Mouse (Mus musculus): ENCODE results near the gene Gm20388. TPM values are rescaled to one million over a fixed set of nuclear protein-coding genes. Genes with fewer than 3 reads are reported as not detected.

Gene Gm20388
- total RNA-seq, 1 experiment from 2014 or later: 3.6 TPM

DNA sequence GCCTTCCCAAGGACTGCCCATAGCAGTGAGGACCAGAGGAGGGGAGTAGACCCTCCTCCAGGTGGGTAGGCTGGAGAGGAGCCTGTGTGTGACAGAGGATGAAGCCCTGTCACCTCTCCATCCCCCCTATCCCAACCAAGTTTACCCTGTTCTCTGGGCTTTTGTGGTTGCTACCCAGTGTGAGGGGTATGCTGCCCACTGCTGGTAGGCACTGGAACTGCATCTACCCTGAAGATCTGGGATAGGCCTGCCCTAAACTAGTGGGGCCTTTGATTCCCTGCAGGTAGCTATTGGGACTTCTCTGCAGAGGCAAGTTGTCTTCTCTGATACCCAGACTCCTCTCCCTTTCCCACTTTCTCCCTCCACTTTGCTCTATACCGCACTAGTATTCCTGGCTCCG, 2348.7 kb downstream of the Gm20388 start:
- peak; percentile 76 for DNase-seq

DNA sequence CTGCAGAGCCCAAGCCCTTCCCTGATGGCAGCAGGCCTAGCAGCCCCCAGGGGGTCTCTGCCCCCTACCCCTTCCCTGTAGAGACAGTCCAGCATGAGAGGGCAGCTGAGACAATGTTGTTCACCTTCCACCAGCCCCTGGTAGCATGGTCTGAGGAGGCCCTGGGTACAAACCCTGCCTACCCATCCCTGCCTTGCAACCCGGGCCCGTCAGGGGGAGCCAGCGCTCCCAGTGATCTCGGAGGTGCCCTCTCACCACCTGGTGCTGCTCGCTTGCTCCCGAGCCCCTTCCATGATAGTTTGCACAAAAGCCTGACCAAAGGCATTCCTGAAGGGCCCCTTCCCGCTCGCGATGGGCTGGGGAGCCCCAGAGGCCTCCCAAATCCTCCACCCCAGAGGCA, 2350.1 kb downstream of the Gm20388 start:
- no peak for DNase-seq

DNA sequence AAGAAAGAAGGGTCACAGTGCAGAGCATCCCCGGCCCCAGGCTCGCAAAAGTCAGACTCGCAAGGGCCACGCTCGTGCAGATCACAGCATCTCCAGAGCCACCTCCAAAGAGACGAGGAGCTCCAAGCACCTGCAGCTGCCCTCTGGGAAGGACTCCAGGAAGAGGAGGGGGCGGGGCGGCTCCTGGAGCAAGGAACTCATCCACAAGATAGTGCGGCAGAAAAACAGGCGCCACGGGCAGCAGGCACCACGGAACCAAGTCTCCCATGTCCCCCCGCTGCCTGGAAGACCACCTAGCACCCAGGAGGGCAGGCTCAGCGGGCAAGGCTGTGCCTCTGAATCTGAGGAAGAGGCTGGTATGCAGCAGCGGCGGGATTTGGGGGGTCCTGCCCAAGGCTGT, 2352.2 kb downstream of the Gm20388 start:
- DNase-seq: no peak

DNA sequence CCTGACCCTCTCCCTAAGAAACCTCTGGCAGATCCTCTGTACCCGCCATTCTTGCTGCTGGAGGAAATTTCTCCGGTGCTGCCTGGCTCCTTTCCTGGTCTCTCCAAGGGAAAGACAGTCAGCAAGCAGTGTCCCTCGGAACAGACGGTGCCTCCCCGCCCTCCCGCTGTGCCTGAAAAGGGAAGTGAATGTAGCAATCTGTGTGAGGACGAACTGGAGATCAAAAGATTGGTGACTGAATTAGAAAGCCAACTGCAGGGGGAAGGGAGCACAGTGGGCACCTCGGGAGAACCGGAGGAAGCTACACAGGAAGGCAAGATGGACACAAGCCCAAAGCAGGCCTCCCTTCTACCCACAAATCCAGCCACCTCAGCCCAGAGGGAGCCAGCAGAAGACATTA, 2353.6 kb downstream of the Gm20388 start:
- no peak for DNase-seq

DNA sequence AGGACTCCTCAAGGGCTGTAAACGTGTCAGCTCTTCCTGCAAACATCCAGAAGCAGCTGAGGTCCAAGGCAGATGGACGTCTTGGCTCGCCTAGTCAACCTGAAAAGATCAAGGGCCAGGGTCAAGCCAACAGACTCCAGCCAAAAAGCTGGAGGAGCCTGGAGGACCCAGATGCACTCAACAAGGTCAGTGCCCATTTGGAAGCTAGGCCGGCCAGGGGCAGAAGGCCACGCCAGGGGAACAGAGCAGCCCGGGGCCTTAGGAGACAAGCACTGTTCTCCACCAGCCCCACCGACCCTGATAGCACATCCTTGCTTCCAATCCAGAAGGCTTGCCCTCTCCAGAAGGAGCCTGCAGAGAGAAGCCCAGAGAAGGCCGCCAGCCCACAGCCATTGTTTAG, 2354.9 kb downstream of the Gm20388 start:
- DNase-seq: no peak

DNA sequence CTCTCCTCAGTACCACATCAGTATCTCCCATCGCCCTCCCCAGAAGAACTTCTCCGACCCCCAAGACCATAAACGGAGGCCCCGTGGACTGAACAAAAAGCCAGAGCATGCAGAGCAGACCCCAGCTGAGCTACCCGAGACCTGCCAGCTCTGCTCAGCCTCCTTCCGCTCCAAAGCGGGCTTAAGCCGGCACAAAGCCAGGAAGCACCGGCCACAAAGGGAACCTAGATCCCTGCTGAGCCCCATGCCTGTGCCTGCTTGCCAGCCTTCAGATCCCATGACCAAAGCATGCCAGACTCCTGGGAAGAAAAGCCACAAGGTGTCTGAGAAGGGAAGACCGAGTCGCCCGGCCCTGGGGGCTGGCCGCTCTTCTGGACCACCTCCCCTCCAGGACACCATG, 2356.2 kb downstream of the Gm20388 start:
- DNase-seq: no peak

DNA sequence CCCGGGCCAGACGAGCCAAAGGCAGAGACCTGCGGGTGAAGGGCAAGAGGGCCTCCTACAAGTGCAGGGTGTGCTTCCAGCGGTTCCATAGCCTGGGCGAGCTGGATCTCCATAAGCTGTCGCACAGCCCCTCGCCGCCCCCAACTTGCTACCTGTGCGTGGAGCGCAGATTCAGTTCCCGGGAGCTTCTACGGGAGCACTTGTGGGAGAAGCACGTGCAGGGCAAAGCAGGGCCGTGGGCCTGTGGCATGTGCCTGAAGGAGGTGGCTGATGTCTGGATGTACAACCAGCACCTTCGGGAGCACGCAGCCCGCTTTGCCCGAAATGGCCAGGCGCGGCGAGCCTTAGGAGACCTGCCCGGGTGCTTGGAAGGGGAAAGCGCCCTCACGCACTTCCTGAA, 2358.2 kb downstream of the Gm20388 start:
- DNase-seq: no peak

DNA sequence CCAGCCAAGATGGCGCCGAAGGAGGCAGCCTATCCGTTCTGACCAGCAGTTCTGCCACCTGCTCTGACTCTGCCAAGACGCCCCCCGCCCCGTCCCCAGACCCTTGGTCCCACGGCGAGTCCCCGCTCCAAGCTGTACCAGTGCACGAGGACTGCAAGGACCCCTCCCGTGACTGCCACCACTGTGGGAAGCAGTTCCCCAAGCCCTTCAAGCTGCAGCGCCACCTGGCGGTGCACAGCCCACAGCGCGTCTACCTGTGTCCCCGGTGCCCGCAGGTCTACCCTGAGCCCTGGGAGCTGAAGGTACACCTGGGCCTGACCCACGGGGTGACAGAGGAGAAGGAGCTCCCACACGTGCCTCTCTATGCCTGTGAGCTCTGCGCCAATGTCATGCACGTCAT, 2358.8 kb downstream of the Gm20388 start:
- DNase-seq: peak; percentile 81

DNA sequence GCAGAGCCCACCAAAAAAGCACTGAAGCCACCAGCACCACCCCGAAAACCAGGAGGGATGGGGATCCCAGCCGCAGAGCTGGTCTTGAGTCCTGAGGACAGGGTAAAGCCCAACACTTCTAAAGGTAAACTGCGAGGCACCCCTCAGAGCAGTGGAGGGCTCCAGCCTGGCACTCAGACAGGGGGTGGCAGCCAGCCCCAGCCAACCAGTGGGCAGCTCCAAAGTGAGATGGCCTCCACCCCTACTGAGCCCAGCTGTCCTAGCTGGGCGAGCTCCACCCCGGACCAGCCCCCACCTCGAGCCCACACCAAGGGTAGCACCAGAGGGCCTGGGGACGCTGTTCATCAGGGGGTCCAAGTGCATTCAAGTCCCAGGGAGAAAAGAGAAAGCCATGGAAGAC, 2359.9 kb downstream of the Gm20388 start:
- DNase-seq: no peak

DNA sequence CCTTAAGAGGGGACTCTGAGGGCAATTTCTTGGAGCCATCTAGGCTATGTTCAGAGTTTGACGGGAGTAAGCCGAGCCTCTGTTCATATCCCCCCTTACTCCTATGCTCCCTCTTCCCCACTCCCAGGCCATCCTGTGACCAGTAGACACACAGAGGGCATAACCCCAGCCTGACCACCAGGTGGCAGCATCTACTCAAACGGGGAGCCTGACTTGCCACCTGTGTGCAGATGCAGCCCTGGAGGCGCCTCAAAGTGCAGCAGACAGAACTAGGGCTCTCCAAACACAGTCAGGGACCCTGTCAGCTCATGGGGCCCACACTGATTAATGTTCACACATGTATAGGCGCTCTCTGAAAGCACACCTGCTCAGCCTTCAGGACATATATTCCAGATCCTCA, 2362.5 kb downstream of the Gm20388 start:
- DNase-seq: peak; percentile 88

DNA sequence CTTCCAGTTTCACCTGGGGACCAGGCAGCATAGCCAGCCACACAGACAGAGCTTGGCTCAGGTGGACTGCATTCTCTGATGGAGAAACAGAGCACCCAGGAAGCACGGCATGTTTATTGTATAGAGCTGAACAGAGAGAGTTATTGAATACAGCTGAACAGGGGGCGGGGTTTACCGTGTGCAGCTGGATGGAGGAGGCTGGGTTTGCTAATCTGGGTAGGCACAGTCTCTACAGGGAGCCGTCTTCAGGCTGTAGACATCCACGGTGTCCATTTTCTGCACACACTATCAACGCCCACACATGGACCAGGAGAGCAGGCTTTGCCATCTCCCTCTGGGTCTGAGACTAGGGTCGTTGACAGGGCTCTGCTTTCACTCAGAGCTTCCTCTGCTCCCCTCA, 2363.2 kb downstream of the Gm20388 start:
- no peak for DNase-seq

DNA sequence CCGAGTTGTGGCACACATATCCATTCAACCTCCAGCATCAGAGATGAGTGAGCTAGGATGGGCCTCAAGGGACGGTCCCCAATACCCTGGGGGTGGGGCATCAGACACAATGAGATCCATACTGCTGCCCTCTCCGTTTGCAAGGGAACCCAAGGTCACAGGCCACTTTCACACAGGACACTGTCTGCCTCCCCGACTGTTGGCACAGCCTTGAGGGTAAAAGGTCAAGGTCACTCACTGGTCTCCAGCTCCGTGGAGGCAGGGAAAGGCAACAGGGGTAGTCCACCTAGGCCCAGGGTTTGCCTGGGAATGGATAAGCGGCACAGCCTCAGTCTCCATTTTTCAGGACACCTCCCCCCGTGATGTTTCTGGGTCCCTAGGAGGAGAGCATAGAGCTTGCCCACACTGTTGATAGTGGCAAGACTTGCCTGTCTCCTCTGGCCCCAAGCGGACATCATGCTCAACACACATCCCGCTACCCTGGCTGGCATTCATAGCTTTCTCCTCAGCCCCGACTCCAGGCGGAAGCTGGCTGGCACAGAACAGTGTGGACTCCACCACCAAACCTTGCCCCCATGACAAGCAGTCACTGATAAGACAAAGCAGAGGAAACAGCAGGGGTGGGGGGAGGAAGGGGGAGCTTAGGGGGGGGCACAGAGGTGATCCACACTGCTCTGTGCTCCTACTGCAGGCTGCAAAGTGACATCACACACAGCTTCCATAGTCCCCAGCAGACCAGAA, 2364.2 kb downstream of the Gm20388 start:
- DNase-seq: peak; percentile 32

DNA sequence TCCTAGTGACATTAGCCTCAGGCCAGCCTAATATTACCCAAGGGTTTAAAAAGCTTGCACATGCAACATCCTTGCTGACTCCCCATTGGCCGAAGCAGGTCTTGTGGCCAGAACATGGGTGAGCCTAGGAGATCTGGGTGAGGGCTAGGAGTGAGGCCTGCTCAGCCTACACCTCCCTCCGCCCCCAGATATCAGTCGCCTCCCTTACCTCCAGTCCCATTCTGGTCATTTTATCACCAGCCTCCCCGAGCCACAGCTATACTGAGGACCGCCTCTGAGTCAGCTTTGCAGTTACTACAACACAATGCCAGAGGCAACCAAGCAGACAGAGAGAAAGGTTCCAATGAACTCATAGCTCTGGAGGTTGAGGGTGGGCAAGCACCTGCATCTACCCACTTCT, 2365.7 kb downstream of the Gm20388 start:
- no peak for DNase-seq

DNA sequence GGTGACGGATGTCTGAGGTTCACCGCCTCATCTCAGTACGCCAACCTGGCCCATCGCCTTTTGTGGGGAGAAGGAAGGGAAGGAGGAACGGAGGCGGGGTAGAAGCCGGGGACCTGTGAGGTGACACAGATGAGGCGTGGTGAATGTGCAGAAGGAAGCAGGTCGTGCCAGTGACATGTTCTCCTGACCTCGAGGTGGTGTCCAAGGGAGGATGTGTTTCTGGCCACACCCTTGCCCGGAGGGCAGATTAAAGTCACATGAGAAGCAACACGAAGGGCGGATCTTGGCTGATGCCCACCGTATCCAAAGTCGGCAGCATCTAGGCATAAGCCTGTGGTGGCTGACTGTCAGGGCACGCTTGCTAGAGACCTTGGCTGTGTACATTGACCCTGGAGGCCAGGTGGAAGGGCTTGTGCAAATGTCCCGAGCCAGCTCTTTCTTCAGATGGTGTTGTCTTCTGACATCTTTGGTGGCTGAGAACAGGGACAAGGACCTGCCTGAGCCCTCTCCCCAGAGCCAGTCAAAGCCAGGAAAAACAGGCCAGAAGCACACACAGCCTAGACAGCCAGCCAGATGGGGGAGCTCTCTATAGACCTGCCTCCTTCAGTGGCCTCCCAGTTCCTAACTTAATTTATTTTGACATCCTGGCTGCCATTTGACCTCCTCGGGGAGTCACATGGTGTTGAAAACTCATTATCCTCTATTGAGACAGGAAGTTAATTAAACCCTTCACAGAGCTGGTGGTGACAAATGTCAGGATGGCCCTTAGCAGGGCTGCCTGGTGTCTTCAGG, 2366.8 kb downstream of the Gm20388 start:
- DNase-seq: no peak

DNA sequence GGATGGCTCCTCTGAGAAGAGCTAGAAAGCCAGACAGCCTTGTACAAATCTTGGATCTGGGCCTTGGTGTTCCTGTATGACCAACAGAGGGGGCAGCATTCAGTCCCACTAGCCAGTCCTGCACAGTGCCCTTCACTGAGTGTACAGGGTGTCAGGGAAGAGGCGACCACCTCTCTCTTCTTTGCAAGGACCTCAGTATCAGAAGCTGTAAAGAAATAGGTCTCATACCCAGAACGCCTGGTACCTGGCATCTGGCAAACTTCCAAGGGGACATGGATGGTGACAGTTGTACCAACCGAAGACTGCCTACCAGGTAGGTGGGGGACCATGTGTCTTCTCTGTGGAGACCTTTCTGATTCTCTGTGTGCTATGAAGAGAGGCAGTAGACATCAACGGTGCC, 2369.5 kb downstream of the Gm20388 start:
- DNase-seq: no peak

DNA sequence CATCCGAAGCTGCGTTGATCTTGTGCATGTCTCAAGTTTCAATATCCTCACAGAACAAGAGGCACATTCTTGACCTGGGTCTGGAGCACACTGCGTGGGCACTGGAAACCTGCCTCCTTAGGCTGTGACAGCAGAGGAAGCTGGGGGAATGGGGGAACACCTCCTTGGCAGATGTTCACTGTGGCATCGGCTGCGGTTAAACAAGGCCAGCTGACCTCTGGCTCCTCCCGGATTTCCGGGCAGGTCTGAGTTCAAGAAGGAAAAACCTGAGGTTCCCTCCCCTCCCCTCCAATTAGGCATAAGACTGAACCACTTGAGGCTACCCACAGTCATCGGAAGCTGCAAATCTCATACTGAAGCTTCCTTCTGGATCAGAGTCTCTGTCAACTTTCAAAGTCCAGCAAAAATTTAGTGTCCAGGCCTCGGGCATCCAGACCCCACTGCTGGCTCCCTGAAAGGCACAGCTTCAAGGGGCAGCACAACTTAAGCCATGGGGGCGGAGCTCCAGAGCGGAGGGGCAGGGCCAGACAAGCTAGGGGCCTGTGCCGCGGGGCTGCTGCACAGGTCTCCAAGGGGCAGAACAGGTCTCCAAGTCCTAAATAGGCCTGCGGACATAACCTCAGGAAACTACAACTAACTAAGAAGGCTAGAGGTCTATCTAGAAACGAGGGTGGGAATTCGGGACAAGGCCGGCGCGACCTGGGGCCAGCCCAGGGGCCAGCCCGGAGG, 2370.1 kb downstream of the Gm20388 start:
- DNase-seq: no peak

DNA sequence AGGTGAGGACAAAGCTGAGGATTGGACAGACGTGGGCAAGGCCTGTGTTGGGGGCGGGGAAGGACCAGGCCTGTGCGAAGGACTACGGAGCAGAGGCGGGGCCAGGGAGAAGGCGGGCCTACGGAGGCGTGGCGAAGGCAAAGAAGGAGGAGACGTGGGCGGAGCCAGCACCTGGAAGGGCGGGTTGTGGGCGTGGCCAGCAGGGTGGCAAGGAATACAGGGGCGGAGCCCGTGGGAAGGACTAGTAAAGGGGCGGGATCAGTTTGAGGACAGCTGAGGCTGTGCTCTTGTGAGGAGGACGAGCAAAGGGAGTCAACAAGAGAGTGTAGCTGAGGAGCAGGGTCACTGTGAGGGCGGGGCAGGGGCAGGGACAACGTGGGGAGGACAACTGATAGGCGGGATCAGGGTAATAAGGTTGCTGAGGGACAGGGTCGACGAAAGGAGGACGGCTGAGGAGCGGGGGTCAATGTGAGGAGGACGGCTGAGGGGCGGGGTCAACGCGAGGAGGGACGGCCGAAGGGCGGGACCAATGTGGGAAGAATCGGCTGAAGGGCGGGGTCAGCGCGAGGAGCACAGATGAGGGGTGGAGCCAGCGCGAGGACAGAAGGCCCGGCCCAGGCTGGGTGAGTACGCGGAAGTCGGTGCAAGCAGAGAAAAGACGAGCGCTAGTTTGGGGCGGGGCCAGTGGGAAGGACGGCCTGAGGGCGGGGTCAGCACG, 2370.8 kb downstream of the Gm20388 start:
- DNase-seq: peak; percentile 100

DNA sequence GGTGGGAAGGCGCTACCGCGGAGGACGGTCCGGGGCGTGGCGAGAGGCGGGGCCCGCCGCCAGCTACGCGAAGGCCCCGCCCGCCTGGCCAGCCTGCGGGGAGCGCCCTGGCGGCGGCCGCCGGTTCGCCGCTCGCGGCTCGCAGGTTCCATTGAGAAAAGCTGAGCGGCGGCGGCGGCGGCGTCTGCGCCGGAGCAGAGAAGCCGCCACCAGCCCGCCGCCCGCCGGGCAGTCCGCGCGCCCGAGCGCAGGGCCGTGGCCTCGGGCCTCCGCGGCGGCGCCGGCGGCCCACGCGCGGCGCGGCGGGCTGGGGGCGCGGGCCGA, 2371.4 kb downstream of the Gm20388 start, which contains the start of gene Zfpm1:
Gene Zfpm1 (plus strand): TSS at position 107 of the 324 bp plus-strand sequence.
- no peak for DNase-seq

DNA sequence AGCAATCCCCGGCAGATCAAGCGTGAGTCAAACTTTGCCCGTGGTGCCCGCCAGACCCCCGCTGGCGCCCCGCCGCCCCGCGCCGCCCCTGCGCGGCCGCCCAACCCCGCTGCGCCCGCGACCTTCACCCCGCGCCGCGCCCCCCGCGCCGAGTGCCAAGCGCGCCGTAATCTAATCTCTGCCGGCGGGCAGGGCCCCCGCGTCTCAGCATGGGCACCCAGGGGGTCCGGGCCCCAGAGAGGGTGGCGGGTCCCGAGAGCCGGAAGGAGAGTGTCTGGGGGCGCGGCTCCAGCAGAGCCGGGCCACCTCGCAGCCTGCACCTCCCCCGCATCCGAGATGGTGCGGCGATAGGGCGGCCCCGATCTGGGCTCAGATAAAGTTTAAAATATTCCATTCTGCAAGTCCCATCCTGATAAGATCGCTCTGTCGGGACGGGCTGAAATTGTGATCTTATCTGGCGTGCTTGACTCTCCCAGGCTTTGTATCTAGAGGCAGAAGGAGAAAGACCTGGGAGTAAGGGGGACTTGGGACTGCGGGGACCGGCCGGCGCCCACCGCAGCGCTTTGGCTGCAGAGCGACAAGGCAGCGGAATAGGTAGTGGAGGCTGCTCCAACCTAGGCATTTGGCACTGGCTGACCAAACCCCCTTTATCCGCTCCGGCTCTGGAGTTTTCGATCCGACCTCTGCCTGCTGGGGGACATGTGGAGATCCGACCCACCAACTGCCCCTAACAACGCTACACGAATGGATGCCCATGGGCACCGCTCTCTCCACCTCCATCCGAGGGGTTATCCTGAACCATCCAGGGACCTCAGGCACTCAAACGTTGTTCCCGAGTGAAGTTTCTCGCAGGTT, 2372.1 kb downstream of the Gm20388 start:
- DNase-seq: peak; percentile 43

DNA sequence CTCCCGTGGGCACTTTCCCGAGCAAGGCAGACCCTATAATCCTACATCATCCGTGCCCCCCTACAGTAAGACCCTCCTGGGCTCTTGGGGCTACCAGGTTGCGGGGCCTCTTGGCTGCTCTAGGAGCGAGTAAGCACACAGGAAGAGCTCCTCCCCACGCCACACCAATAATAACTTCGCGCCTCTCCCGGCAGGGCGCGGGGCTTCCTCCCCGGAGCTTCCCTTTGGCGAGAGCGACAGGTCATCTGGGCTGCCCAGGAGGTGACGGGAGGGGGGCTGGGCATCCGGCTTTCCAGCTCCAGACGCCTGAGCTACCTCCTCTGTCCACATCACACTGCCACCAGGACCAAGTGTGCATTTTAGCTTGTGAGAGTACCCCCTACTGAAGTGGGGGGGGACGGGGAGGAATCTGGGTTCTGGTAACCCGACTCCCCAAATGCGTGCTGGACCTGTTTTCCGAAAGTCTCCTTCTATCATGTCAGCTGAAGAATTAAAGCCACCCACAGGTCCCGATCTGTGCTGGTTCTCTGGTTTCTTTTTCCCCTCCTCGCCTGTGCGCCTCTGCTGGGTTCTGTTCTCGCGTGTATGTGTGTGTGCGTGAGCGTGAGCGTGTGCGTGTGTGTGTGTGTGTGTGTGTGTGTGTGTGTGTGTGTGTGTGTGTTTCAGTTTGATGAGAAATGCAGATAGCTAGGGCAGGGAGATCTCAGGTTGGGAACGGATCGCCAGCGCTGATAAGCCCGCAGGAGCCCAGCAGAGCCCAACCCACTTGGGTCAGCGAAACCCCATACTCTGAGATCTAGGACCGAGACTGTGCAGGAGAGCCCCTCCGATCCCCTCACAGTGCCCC, 2372.9 kb downstream of the Gm20388 start:
- peak; percentile 69 for DNase-seq
